Mouse (Mus musculus): ENCODE measurements around the gene Polr3h. TPM values are rescaled to one million over a fixed set of nuclear protein-coding genes. Genes with fewer than 3 reads are reported as not detected.

The Polr3h gene
- total and polyA plus RNA-seq, 3 experiments = 40.5 to 224 (median 59.3) TPM

DNA sequence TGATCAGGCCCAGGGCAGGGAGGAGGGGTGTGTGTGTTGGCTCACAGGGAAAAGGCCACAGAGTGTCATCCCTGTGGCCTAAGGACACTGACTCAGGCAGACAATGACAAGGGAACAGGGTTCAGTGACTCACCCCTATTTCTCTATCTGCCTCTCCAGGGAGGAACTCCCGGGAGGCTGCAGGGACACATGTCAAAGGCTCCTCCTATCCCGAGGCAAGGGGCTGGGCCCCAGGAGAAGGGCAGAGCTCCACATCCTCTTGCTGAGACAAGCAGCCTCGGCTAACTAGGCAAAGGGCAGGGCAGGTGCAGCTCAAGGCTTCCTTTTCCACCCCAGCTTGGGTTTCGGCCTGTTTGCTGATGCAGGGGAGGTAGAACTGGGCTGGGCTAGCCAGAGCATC, 80.3 kb downstream of the Polr3h start:
- dilution Hi-C loops (cut with MboI; ENCODE audit: extremely low pct_ligation_motif_present, extremely low pct_unique_long_range_greater_than_20kb, low sequenced_read_pairs) = no loop called here
- peak; percentile 66 for DNase-seq (ENCODE audit: extremely low read depth)
- peaks cover 23 to 42% of the 10 kb centered on the region in 2 experiments for H3K36me3 ChIP-seq (replicated peaks in 1 of 2; ENCODE audit: control insufficient read depth in 1 of 2, insufficient read depth in 1 of 2, low read length in 1 of 2)

DNA sequence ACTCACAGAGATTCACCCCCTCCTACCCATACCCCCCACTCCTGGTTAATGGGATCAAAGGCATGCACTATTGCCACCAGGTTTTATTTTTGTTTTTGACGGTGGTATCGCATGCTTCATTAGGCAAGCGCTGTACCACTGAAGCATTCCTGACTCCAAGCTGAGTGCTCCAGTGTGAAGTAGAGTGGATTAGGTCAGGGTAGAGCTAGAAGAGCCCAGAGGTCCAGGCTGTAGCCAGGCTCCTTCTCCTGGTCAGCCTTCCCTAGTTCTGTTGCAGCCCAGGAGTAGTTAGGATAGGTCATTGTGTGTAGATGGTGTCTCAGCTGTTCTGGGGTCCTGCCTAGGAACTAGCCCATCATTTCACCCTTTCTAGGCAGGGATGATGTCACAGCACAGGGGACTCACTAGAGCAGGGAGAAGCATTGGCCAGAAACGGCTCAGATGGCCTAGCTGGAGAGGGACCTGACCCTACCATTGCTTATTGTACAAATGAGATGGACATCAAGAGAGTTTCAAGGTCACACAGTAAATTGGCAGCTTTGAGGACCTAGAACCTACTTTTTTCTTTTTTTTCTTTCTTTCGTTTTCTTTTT, 80.9 kb downstream of the Polr3h start:
- in situ Hi-C loops (cut with MboI; ENCODE audit: low pct_ligation_motif_present, low pct_unique_long_range_greater_than_20kb, low sequenced_read_pairs) = no loop called here

More for the DNA sequence above, 80.3 kb downstream of the Polr3h start:
- TF ChIP-seq UBTF (IDR thresholded peaks at IDR 0.05; ENCODE audit: low read depth, low read length) (no peak), JUN (IDR thresholded peaks at IDR 0.05; ENCODE audit: insufficient read depth, low read depth, low read length) (no peak), CTCF (conservative IDR thresholded peaks at IDR 0.05 in 1 of 2, IDR thresholded peaks at IDR 0.05 in 1 of 2; ENCODE audit: low read depth in 2 of 2, low read length in 2 of 2) (no peak), NRF1 (IDR thresholded peaks at IDR 0.05; ENCODE audit: low read depth, low read length) (no peak), MAX (IDR thresholded peaks at IDR 0.05; ENCODE audit: low read length) (no peak), USF2 (conservative IDR thresholded peaks at IDR 0.05; ENCODE audit: low read depth, low read length) (no peak), NELFE (IDR thresholded peaks at IDR 0.05; ENCODE audit: low read depth, low read length) (no peak), MAFK (IDR thresholded peaks at IDR 0.05; ENCODE audit: insufficient replicate concordance, low read length) (no peak), ETS1 (conservative IDR thresholded peaks at IDR 0.05; ENCODE audit: low read depth, low read length) (no peak), USF1 (IDR thresholded peaks at IDR 0.05; ENCODE audit: low read depth, low read length) (no peak), ELF1 (IDR thresholded peaks at IDR 0.05; ENCODE audit: low read depth, low read length) (no peak), RAD21 (IDR thresholded peaks at IDR 0.05; ENCODE audit: low read depth, low read length) (no peak), KAT2A (IDR thresholded peaks at IDR 0.05; ENCODE audit: insufficient replicate concordance, low read length) (no peak), SMC3 (IDR thresholded peaks at IDR 0.05; ENCODE audit: low read depth, low read length) (no peak), HCFC1 (IDR thresholded peaks at IDR 0.05; ENCODE audit: low read depth, low read length) (no peak), BHLHE40 (IDR thresholded peaks at IDR 0.05; ENCODE audit: low read depth, low read length) (no peak), ZMIZ1 (IDR thresholded peaks at IDR 0.05; ENCODE audit: low read depth, low read length) (no peak), ZNF384 (IDR thresholded peaks at IDR 0.05; ENCODE audit: low read depth, low read length) (no peak), ZKSCAN1 (IDR thresholded peaks at IDR 0.05; ENCODE audit: borderline replicate concordance, low read depth, low read length) (no peak), CHD2 (IDR thresholded peaks at IDR 0.05; ENCODE audit: low read length) (no peak)
- Histone ChIP-seq H3K4me1 (ENCODE audit: control insufficient read depth in 1 of 2, insufficient read depth in 2 of 2) (peaks cover 8 to 39% of the 10 kb centered on the region in 2 experiments), H3K79me2 (replicated peaks; ENCODE audit: control insufficient read depth, extremely low read depth, insufficient read depth, poor library complexity, severe bottlenecking) (peaks cover 5% of the 10 kb centered on the region), H3K4me2 (ENCODE audit: insufficient read depth, low read depth, poor library complexity, severe bottlenecking) (no peak overlapping the region), H3K9ac (ENCODE audit: insufficient read depth, low read depth) (no peak overlapping the region), H3K27me3 (replicated peaks) (no peaks in the 10 kb centered on the region), H3K27ac (ENCODE audit: insufficient read depth, low read depth) (no peak overlapping the region), H3K9me3 (replicated peaks; ENCODE audit: low read length) (no peaks in the 10 kb centered on the region), H3K4me3 (replicated peaks in 1 of 3; ENCODE audit: low read depth in 2 of 3, low read length in 2 of 3, poor library complexity in 1 of 3) (no peak overlapping the region)
- in situ Hi-C loops (cut with MboI; ENCODE audit: low pct_ligation_motif_present, low pct_unique_long_range_greater_than_20kb, low sequenced_read_pairs) = no loop called here

More for the DNA sequence above, 80.9 kb downstream of the Polr3h start:
- no peaks in the 10 kb centered on the region for H3K9me3 ChIP-seq (replicated peaks; ENCODE audit: low read length)
- H3K27ac ChIP-seq (ENCODE audit: insufficient read depth, low read depth) = no peak overlapping the region
- DNase-seq (ENCODE audit: extremely low read depth) = no peak
- TF ChIP-seq PAX5 (IDR thresholded peaks at IDR 0.05; ENCODE audit: low read length) (no peak), MYC (IDR thresholded peaks at IDR 0.05; ENCODE audit: low read depth, low read length) (no peak), HCFC1 (IDR thresholded peaks at IDR 0.05; ENCODE audit: low read depth, low read length) (no peak), MEF2A (IDR thresholded peaks at IDR 0.05; ENCODE audit: borderline replicate concordance, low read depth, low read length) (no peak), TBP (conservative IDR thresholded peaks at IDR 0.05; ENCODE audit: low read depth, low read length) (no peak)
- peaks cover 8 to 39% of the 10 kb centered on the region in 2 experiments for H3K4me1 ChIP-seq (ENCODE audit: control insufficient read depth in 1 of 2, insufficient read depth in 2 of 2)
- H3K4me2 ChIP-seq (ENCODE audit: insufficient read depth, low read depth, poor library complexity, severe bottlenecking) = no peak overlapping the region
- dilution Hi-C loops (cut with MboI; ENCODE audit: extremely low pct_ligation_motif_present, extremely low pct_unique_long_range_greater_than_20kb, low sequenced_read_pairs) = no loop called here
- H3K36me3 ChIP-seq (replicated peaks in 1 of 2; ENCODE audit: control insufficient read depth in 1 of 2, insufficient read depth in 1 of 2, low read length in 1 of 2) = peaks cover 19 to 36% of the 10 kb centered on the region in 2 experiments
- H3K9ac ChIP-seq (ENCODE audit: insufficient read depth, low read depth) = no peak overlapping the region
- H3K4me3 ChIP-seq (replicated peaks in 1 of 3; ENCODE audit: low read depth in 2 of 3, low read length in 2 of 3, poor library complexity in 1 of 3) = no peak overlapping the region
- no peaks in the 10 kb centered on the region for H3K27me3 ChIP-seq (replicated peaks)
- peaks cover 5% of the 10 kb centered on the region for H3K79me2 ChIP-seq (replicated peaks; ENCODE audit: control insufficient read depth, extremely low read depth, insufficient read depth, poor library complexity, severe bottlenecking)

Data from CH12.LX (cell line).